ENCODE assay signal across 8 mouse cellular contexts in the genomic region with DNA sequence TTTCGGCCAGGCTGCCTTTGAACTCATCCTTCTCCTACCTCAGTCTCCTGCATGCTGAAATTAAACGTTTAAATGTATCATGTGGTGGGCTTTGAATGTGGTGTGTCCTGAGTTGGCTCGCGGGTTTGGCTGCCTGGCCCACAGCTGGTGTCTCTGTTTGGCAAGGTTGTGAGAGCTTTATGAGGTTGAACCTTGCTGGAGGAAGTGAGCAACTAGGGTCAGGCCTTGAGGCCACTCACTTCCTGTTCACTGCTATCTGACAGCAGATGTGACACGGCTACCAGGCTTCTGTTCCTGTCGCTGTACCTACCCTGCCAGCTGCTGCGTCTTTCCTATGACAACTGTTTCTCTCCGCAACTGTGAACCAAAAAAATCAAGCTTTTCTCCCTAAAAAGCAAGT. TPM values are rescaled to one million over a fixed set of nuclear protein-coding genes. Genes with fewer than 3 reads are reported as not detected.
DNase-seq lines count a peak whose midpoint lies in the region; ATAC-seq lines count a peak whose summit lies in the region.
"Had no signal": no experiment of that assay in that cellular context is flagged by ENCODE, and none has a peak within 500 bp of the region (broad histone marks: within the 10 kb centered on the region; RNA-seq: fewer than 3 reads in every experiment).

No protein-coding gene starts in this region.

- no peaks in the 10 kb centered on the region for H3K36me3 ChIP-seq in liver, embryonic 11.5 days (ENCODE audit: control insufficient read depth, insufficient read depth, low read length)
- H3K36me3 ChIP-seq: limb, embryonic 15.5 days had no signal

- H3K9ac ChIP-seq in liver, embryonic 11.5 days (ENCODE audit: low read depth, low read length), result peak overlapping the region; percentile 30; the same call in 1 of the 2 replicates
- H3K9ac ChIP-seq: limb, embryonic 15.5 days had no signal

- H3K4me1 ChIP-seq in liver, embryonic 11.5 days (replicated peaks; ENCODE audit: control insufficient read depth, insufficient read depth, low read length), result peaks cover 7% of the 10 kb centered on the region; the same call in 1 of the 2 replicates

- H3K27me3 ChIP-seq in liver, embryonic 11.5 days (replicated peaks; ENCODE audit: control insufficient read depth, insufficient read depth, low read length), result no peaks in the 10 kb centered on the region
- H3K27me3 ChIP-seq: limb, embryonic 15.5 days had no signal

- no peak overlapping the region for H3K4me3 ChIP-seq in liver, embryonic 11.5 days (ENCODE audit: low read depth, low read length)
- H3K4me3 ChIP-seq: limb, embryonic 15.5 days had no signal

- H3K4me2 ChIP-seq in liver, embryonic 11.5 days, result peak overlapping the region; percentile 34
- H3K4me2 ChIP-seq: limb, embryonic 15.5 days had no signal

- WGBS in liver, embryonic 11.5 days, result 33% methylated on average over 8 of the region's 8 CpGs

- H3K27ac ChIP-seq in liver, embryonic 11.5 days (ENCODE audit: low read depth, low read length), result no peak overlapping the region; the same call in 1 of the 2 replicates
- H3K27ac ChIP-seq: limb, embryonic 15.5 days had no signal

- ATAC-seq in liver, embryonic 11.5 days (replicated peaks; ENCODE audit: low FRiP score), result peak; percentile 85

- no peaks in the 10 kb centered on the region for H3K9me3 ChIP-seq in liver, embryonic 11.5 days (ENCODE audit: control insufficient read depth, low read length)
- H3K9me3 ChIP-seq: limb, embryonic 15.5 days had no signal

- DNase-seq in A20 (ENCODE audit: low read depth, low spot score), result peak; percentile 85
- DNase-seq in CD4-positive, CD25-positive, alpha-beta regulatory T cell, adult 2 months (ENCODE audit: low read depth, low spot score), result peak; percentile 72
- no peak for DNase-seq in liver, embryonic 11.5 days (ENCODE audit: low spot score)
- peak; percentile 81 to 82 for DNase-seq in natural killer cell, adult 2 months (ENCODE audit: low spot score in 2 of 2)
- no peak for DNase-seq in cerebellum, adult 11 months
- DNase-seq in right cerebral cortex, adult 2 months (ENCODE audit: low spot score in 2 of 2), result no peak
- no peak for DNase-seq in frontal cortex, postnatal 25 days (ENCODE audit: low spot score in 2 of 2)

RNA-seq across cellular contexts. Expression of gene Slc38a1, which starts 12.0 kb away (rescaled TPM):
- polyA plus RNA-seq in liver, embryonic 11.5 days (2014; fragmentation: Nextera tagmentation; extraction: Ambion mirVana), result 61.6 and 68.5 TPM in 2 replicates

RNA-seq across cellular contexts. Expression of gene Slc38a2, which starts 44.8 kb away (rescaled TPM):
- 111 and 116 TPM in 2 replicates for polyA plus RNA-seq in liver, embryonic 11.5 days (2014; fragmentation: Nextera tagmentation; extraction: Ambion mirVana)

Comparison
In these comparisons a context has a peak if more than half of its experiments do, and no peak if none do; other contexts are left out.
1. DNase-seq: peak in A20 (single experiment), CD4-positive, CD25-positive, alpha-beta regulatory T cell, adult 2 months (single experiment) and natural killer cell, adult 2 months (2 of 2); none in liver, embryonic 11.5 days (single experiment), cerebellum, adult 11 months (single experiment), right cerebral cortex, adult 2 months (0 of 2) and frontal cortex, postnatal 25 days (0 of 2).